Mouse (Mus musculus) limb, embryonic 14.5 days (tissue): ENCODE results near the gene Elmo1. TPM values are rescaled to one million over a fixed set of nuclear protein-coding genes. Genes with fewer than 3 reads are reported as not detected.
A peak's percentile ranks its signal among the peaks of the same experiment; 100 is the strongest.

ENCODE experiments used
- ATAC-seq: fragments of 200-750 bp; cut with Nextera tagmentation; 2 replicates; pipeline ENCODE4 v1.8.0; 2017; ENCODE audit warnings: low read depth, moderate number of reproducible peaks, moderate TSS enrichment; ENCODE audit not compliant: low FRiP score
- DNase-seq: peaks from one replicate; pipeline ENCODE4 v3.0.0-alpha.2; 2015; ENCODE audit warnings: low spot score
- H3K27ac ChIP-seq: fragments of 300-500 bp; sonication (generic); replicated peaks from 2 replicates; pipeline ENCODE4 v1.5.1; 2014; ENCODE audit warnings: low read depth, mild to moderate bottlenecking, low read length, moderate library complexity, mixed read lengths
- H3K27me3 ChIP-seq: fragments of 300-500 bp; sonication (generic); 2 replicates; pipeline ENCODE4 v1.6.1; 2014; ENCODE audit warnings: low read length, mixed read lengths; ENCODE audit not compliant: control insufficient read depth, insufficient read depth
- H3K36me3 ChIP-seq: fragments of 300-500 bp; sonication (generic); 2 replicates; pipeline ENCODE4 v1.6.1; 2014; ENCODE audit warnings: mild to moderate bottlenecking, low read length, moderate library complexity, mixed read lengths; ENCODE audit not compliant: control insufficient read depth, insufficient read depth
- H3K4me1 ChIP-seq: fragments of 300-500 bp; sonication (generic); 2 replicates; pipeline ENCODE4 v1.6.1; 2014; ENCODE audit warnings: antibody characterized with exemption, low read length, mixed read lengths; ENCODE audit not compliant: control insufficient read depth, insufficient read depth
- H3K4me2 ChIP-seq: fragments of 300-500 bp; sonication (generic); replicated peaks from 2 replicates; pipeline ENCODE4 v1.6.1; 2014; ENCODE audit warnings: low read depth, mild to moderate bottlenecking, low read length, moderate library complexity; ENCODE audit not compliant: severe bottlenecking
- H3K4me3 ChIP-seq: fragments of 300-500 bp; sonication (generic); replicated peaks from 2 replicates; pipeline ENCODE4 v1.5.1; 2014; ENCODE audit warnings: low read length
- H3K9ac ChIP-seq: fragments of 300-500 bp; sonication (generic); 2 replicates; pipeline ENCODE4 v1.6.1; 2014; ENCODE audit warnings: mild to moderate bottlenecking, low read depth, low read length, moderate library complexity; ENCODE audit not compliant: severe bottlenecking
- H3K9me3 ChIP-seq: fragments of 300-500 bp; sonication (generic); 2 replicates; pipeline ENCODE4 v1.6.1; 2016; ENCODE audit warnings: low read length; ENCODE audit not compliant: control insufficient read depth
- POLR2A ChIP-seq: fragments of 200-500 bp; IDR thresholded peaks from 2 replicates; pipeline ENCODE4 v1.8.0; 2012; ENCODE audit warnings: inconsistent platforms, mild to moderate bottlenecking, moderate library complexity, borderline replicate concordance; ENCODE audit not compliant: insufficient read depth, insufficient read length; ENCODE audit errors: extremely low read depth
- WGBS: fragments of 180-500 bp; shearing (Covaris S2); extraction: QIAGEN DNeasy Blood & Tissue Kit; methylation state at CpG from one replicate; pipeline ENCODE4 v1.1.7; 2014; 5-methylcytosine and 5-hydroxymethylcytosine counted together
- polyA plus RNA-seq, 2 experiments: library from polyadenylated mRNA; depleted of rRNA in 1 of 2; stranded (reverse) in 1 of 2; unstranded in 1 of 2; fragments of >200 nt; fragmentation: Nextera tagmentation in 1 of 2; extraction: Ambion mirVana in 1 of 2; gene quantifications; 2 replicates each; pipeline versions ENCODE4 v1.2.1 to v1.2.3; 2012 to 2014

Gene Elmo1
- polyA plus RNA-seq, 2 experiments: 12.8 TPM

- 18% methylated on average over 3 of the region's 3 CpGs for WGBS
- no peak for TF ChIP-seq POLR2A
- Histone ChIP-seq H3K9ac (no peak overlapping the region), H3K9me3 (no peaks in the 10 kb centered on the region), H3K36me3 (no peaks in the 10 kb centered on the region), H3K27ac (no peak overlapping the region), H3K4me1 (no peaks in the 10 kb centered on the region), H3K27me3 (no peaks in the 10 kb centered on the region), H3K4me3 (no peak overlapping the region), H3K4me2 (no peak overlapping the region)
- ATAC-seq (no peak; the same call in 1 of the 2 replicates), DNase-seq (peak; percentile 69)
These were observed 221.2 kb downstream of the Elmo1 start for GRCm38 (mm10) chr13:20311612-20312011.

- Histone ChIP-seq H3K9ac (no peak overlapping the region), H3K4me2 (no peak overlapping the region), H3K4me1 (no peaks in the 10 kb centered on the region), H3K27ac (no peak overlapping the region), H3K4me3 (no peak overlapping the region), H3K27me3 (no peaks in the 10 kb centered on the region), H3K36me3 (no peaks in the 10 kb centered on the region), H3K9me3 (no peaks in the 10 kb centered on the region)
- no peak for TF ChIP-seq POLR2A
- WGBS: 87% methylated on average over 6 of the region's 6 CpGs
- no peak for DNase-seq
- ATAC-seq: no peak
These were observed 222.9 kb downstream of the Elmo1 start for GRCm38 (mm10) chr13:20313345-20313744.

DNA sequence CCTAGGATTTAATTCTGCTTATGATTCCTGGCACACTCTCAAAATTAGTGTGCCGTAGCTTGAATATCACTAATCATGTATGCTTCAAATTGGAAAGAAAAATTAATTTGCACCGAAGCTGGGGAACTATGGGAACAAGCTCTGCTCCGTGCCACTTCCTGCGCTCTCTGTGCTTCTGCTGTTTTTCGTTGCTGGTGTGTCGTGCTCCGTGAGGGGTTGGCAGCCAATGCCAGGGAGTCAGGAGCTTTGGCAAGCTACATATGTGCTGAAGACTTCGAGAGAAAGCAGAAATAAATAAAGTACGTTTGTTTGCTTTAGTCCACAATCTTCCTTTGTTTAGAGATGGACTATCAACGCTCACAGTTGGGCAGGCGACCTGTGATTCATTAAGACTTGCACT is 225.7 kb downstream of the Elmo1 start:
- no peaks in the 10 kb centered on the region for H3K27me3 ChIP-seq
- no peak overlapping the region for H3K9ac ChIP-seq
- no peak overlapping the region for H3K4me2 ChIP-seq
- TF ChIP-seq POLR2A: no peak
- DNase-seq (no peak), ATAC-seq (no peak)
- H3K9me3 ChIP-seq: no peaks in the 10 kb centered on the region
- no peak overlapping the region for H3K27ac ChIP-seq
- no peaks in the 10 kb centered on the region for H3K4me1 ChIP-seq
- no peak overlapping the region for H3K4me3 ChIP-seq
- no peaks in the 10 kb centered on the region for H3K36me3 ChIP-seq
- 89% methylated on average over 11 of the region's 11 CpGs for WGBS

DNA sequence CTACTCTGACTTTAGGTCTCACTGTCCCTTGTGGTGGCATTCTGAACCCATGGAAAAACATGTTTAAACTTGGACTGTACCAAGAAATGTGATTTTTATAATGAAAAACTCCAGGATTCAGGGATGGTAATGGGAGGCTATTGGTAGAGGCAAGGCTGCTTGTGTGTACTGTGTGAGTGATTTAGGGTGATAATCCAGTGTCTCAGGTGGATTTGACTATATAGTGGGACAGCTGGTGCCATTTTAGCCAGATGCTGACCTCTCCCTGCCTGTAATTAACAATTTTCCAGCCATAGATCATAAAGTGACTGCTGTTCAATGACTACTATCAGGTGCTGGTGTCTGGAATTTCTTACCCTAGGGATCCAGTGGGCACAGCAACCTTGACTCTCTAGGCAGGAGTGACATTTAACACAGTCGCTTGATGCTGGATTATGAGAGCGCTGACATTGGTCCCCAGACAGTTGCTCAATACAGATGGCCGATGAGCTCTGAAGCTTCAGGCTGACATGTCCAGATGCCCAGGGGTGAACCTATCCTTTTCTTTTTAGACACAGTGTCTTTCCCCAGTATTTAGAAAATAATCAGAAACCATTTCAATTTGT is 228.3 kb downstream of the Elmo1 start:
- Histone ChIP-seq H3K4me3 (no peak overlapping the region), H3K9ac (no peak overlapping the region), H3K36me3 (no peaks in the 10 kb centered on the region), H3K27me3 (no peaks in the 10 kb centered on the region), H3K27ac (no peak overlapping the region), H3K4me2 (no peak overlapping the region), H3K4me1 (no peaks in the 10 kb centered on the region), H3K9me3 (no peaks in the 10 kb centered on the region)
- TF ChIP-seq POLR2A: no peak
- DNase-seq: no peak
- no peak for ATAC-seq
- WGBS: 64% methylated on average over 3 of the region's 3 CpGs

GRCm38 (mm10) chr13:20320232-20320631 is 229.8 kb downstream of the Elmo1 start:
- Histone ChIP-seq H3K27me3 (no peaks in the 10 kb centered on the region), H3K9me3 (no peaks in the 10 kb centered on the region), H3K4me1 (no peaks in the 10 kb centered on the region), H3K4me2 (no peak overlapping the region), H3K36me3 (no peaks in the 10 kb centered on the region), H3K27ac (no peak overlapping the region), H3K9ac (no peak overlapping the region), H3K4me3 (no peak overlapping the region)
- no peak for DNase-seq
- no peak for ATAC-seq
- WGBS: 86% methylated on average over 5 of the region's 5 CpGs
- no peak for TF ChIP-seq POLR2A

DNA sequence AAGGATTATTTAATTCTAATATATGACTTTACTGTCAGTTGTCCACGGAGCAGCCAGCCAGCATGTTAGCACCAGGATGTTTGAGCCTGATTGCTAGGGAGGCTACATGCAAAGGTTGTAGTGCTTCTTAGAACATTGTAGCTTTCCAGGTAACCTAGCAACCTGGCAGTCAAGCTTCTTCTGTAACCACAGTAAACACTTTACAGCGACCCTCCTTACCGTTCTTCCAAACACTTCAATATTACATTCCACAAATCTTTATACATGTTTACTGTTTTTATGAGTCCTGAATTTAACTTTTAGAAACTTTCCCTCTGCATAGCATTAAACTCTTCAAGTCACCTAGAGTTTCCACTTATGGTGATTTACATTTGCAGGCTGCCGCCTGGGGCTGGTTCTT is 233.1 kb downstream of the Elmo1 start:
- TF ChIP-seq POLR2A: no peak
- H3K4me1 ChIP-seq: no peaks in the 10 kb centered on the region

More for the DNA sequence above, 233.1 kb downstream of the Elmo1 start:
- Histone ChIP-seq H3K27me3 (no peaks in the 10 kb centered on the region), H3K4me3 (no peak overlapping the region), H3K9me3 (no peaks in the 10 kb centered on the region), H3K27ac (no peak overlapping the region), H3K36me3 (no peaks in the 10 kb centered on the region), H3K4me2 (no peak overlapping the region), H3K9ac (no peak overlapping the region)
- WGBS: 63% methylated on average over 4 of the region's 4 CpGs
- DNase-seq (peak; percentile 15), ATAC-seq (no peak)
